Mouse (Mus musculus) CH12.LX (cell line): ENCODE data around the gene Nup153. TPM values are rescaled to one million over a fixed set of nuclear protein-coding genes. Genes with fewer than 3 reads are reported as not detected.

Experiments
- DNase-seq: peaks from one replicate; pipeline ENCODE4 v3.0.0-alpha.2; 2013; ENCODE audit errors: extremely low read depth
- H3K27ac ChIP-seq: 2 replicates; pipeline ENCODE4 v1.5.1; 2012; ENCODE audit warnings: low read depth, mild to moderate bottlenecking, control low read depth, moderate library complexity; ENCODE audit not compliant: insufficient read depth
- H3K27me3 ChIP-seq: replicated peaks from 2 replicates; pipeline ENCODE3; 2012; ENCODE audit warnings: inconsistent platforms
- H3K36me3 ChIP-seq, 2 experiments: replicated peaks in 1 of 2; 2 replicates each; pipeline versions ENCODE3 to v1.6.1; 2012; ENCODE audit warnings: inconsistent platforms in 1 of 2, low read length in 1 of 2, mild to moderate bottlenecking in 1 of 2, mixed read lengths in 1 of 2, moderate library complexity in 1 of 2; ENCODE audit not compliant: control insufficient read depth in 1 of 2, insufficient read depth in 1 of 2
- H3K4me1 ChIP-seq, 2 experiments: 2 replicates each; pipeline ENCODE4 v1.6.1; 2012; ENCODE audit warnings: inconsistent platforms in 1 of 2, moderate library complexity in 1 of 2; ENCODE audit not compliant: insufficient read depth in 2 of 2, control insufficient read depth in 1 of 2
- H3K4me2 ChIP-seq: 2 replicates; pipeline ENCODE4 v1.6.1; 2012; ENCODE audit warnings: low read depth, mild to moderate bottlenecking, control low read depth; ENCODE audit not compliant: poor library complexity, insufficient read depth, severe bottlenecking
- H3K4me3 ChIP-seq, 3 experiments: fragments of 150-350 bp in 1 of 3; sonication (generic) in 1 of 3; replicated peaks in 1 of 3; 2 replicates each; pipeline versions ENCODE3 to v1.5.1; 2011 to 2012; ENCODE audit warnings: low read depth in 2 of 3, low read length in 2 of 3, mild to moderate bottlenecking in 2 of 3, moderate library complexity in 2 of 3, control low read depth in 1 of 3, improper control_type of control experiment in 1 of 3, inconsistent platforms in 1 of 3, mixed read lengths in 1 of 3; ENCODE audit not compliant: poor library complexity in 1 of 3
- H3K79me2 ChIP-seq: replicated peaks from 2 replicates; pipeline ENCODE4 v1.6.1; 2012; ENCODE audit warnings: mild to moderate bottlenecking, moderate library complexity; ENCODE audit not compliant: control insufficient read depth, poor library complexity, insufficient read depth, severe bottlenecking; ENCODE audit errors: extremely low read depth
- H3K9ac ChIP-seq: 2 replicates; pipeline ENCODE4 v1.6.1; 2012; ENCODE audit warnings: low read depth, mild to moderate bottlenecking, control low read depth, moderate library complexity; ENCODE audit not compliant: insufficient read depth
- H3K9me3 ChIP-seq: replicated peaks from 2 replicates; pipeline ENCODE3; 2012; ENCODE audit warnings: low read length, inconsistent platforms, mixed read lengths
- CHD1 ChIP-seq: IDR thresholded peaks from 2 replicates; pipeline ENCODE4 v1.6.1; 2012; ENCODE audit warnings: low read depth, low read length, improper control_type of control experiment, inconsistent platforms
- CHD2 ChIP-seq: IDR thresholded peaks from 2 replicates; pipeline ENCODE4 v1.6.1; 2011; ENCODE audit warnings: low read length, improper control_type of control experiment
- CTCF ChIP-seq, 2 experiments: IDR thresholded peaks in 1 of 2; conservative IDR thresholded peaks in 1 of 2; 2 replicates each; pipeline ENCODE4 v1.5.1; 2011 to 2012; ENCODE audit warnings: low read depth in 2 of 2, low read length in 2 of 2, improper control_type of control experiment in 1 of 2, inconsistent platforms in 1 of 2, mild to moderate bottlenecking in 1 of 2, moderate library complexity in 1 of 2
- E2F4 ChIP-seq: IDR thresholded peaks from 2 replicates; pipeline ENCODE4 v1.6.1; 2011; ENCODE audit warnings: low read depth, low read length, improper control_type of control experiment; ENCODE audit not compliant: insufficient replicate concordance
- EP300 ChIP-seq: IDR thresholded peaks from 2 replicates; pipeline ENCODE4 v1.6.1; 2011; ENCODE audit warnings: low read length, improper control_type of control experiment
- JUN ChIP-seq: IDR thresholded peaks from 2 replicates; pipeline ENCODE4 v1.6.1; 2011; ENCODE audit warnings: low read depth, mild to moderate bottlenecking, low read length, improper control_type of control experiment, moderate library complexity; ENCODE audit not compliant: insufficient read depth
- KAT2A ChIP-seq: IDR thresholded peaks from 2 replicates; pipeline ENCODE4 v1.6.1; 2012; ENCODE audit warnings: low read length, improper control_type of control experiment, inconsistent platforms; ENCODE audit not compliant: insufficient replicate concordance
- MAFK ChIP-seq: IDR thresholded peaks from 2 replicates; pipeline ENCODE4 v1.6.1; 2011; ENCODE audit warnings: low read length, improper control_type of control experiment; ENCODE audit not compliant: insufficient replicate concordance
- MEF2A ChIP-seq: IDR thresholded peaks from 2 replicates; pipeline ENCODE4 v1.6.1; 2014; ENCODE audit warnings: low read depth, mild to moderate bottlenecking, inconsistent platforms, low read length, improper control_type of control experiment, borderline replicate concordance
- NELFE ChIP-seq: IDR thresholded peaks from 2 replicates; pipeline ENCODE4 v1.6.1; 2011; ENCODE audit warnings: low read depth, low read length, improper control_type of control experiment
- PAX5 ChIP-seq: IDR thresholded peaks from 2 replicates; pipeline ENCODE4 v1.6.1; 2012; ENCODE audit warnings: low read length, inconsistent platforms, mixed read lengths
- POLR2A ChIP-seq: IDR thresholded peaks from 2 replicates; pipeline ENCODE4 v1.6.1; 2011; ENCODE audit warnings: low read depth, mild to moderate bottlenecking, improper control_type of control experiment, low read length
- RAD21 ChIP-seq: IDR thresholded peaks from 2 replicates; pipeline ENCODE4 v1.6.1; 2011; ENCODE audit warnings: low read depth, mild to moderate bottlenecking, low read length, improper control_type of control experiment, moderate library complexity
- RCOR1 ChIP-seq: conservative IDR thresholded peaks from 2 replicates; pipeline ENCODE4 v1.6.1; 2012; ENCODE audit warnings: low read depth, mild to moderate bottlenecking, inconsistent platforms, low read length, improper control_type of control experiment
- SIN3A ChIP-seq: IDR thresholded peaks from 2 replicates; pipeline ENCODE4 v1.6.1; 2012; ENCODE audit warnings: low read length, improper control_type of control experiment, inconsistent platforms
- TBP ChIP-seq: conservative IDR thresholded peaks from 2 replicates; pipeline ENCODE4 v1.6.1; 2011; ENCODE audit warnings: low read depth, low read length, improper control_type of control experiment
- TCF12 ChIP-seq: IDR thresholded peaks from 2 replicates; pipeline ENCODE4 v1.6.1; 2014; ENCODE audit warnings: low read depth, mild to moderate bottlenecking, inconsistent platforms, low read length, improper control_type of control experiment
- USF1 ChIP-seq: IDR thresholded peaks from 2 replicates; pipeline ENCODE4 v1.6.1; 2014; ENCODE audit warnings: low read depth, mild to moderate bottlenecking, inconsistent platforms, low read length, improper control_type of control experiment
- ZKSCAN1 ChIP-seq: IDR thresholded peaks from 2 replicates; pipeline ENCODE4 v1.6.1; 2012; ENCODE audit warnings: low read depth, inconsistent platforms, low read length, improper control_type of control experiment, borderline replicate concordance
- dilution Hi-C: fragments of 300-500 bp; cut with MboI; formaldehyde crosslinking; loops from 2 replicates; pipeline ENCODE4 v1.14.3; 2020; ENCODE audit warnings: low sequenced_read_pairs; ENCODE audit not compliant: extremely low pct_unique_long_range_greater_than_20kb, extremely low pct_ligation_motif_present
- in situ Hi-C: fragments of 300-500 bp; cut with MboI; formaldehyde crosslinking; loops from 3 replicates; pipeline ENCODE4 v1.14.3; 2019; ENCODE audit warnings: low sequenced_read_pairs, low pct_ligation_motif_present, low pct_unique_long_range_greater_than_20kb, mixed read lengths
- polyA plus RNA-seq: library from polyadenylated mRNA; unstranded; fragments of >175 nt; gene quantifications from 2 replicates; pipeline ENCODE4 v1.2.1, GENCODE M21; 2012; ENCODE audit warnings: low read depth; ENCODE audit not compliant: insufficient read length
- total RNA-seq, 2 experiments: library from RNA; depleted of rRNA; stranded (reverse); fragments of 300-350 nt in 1 of 2; fragments of >200 nt in 1 of 2; gene quantifications; 2 replicates each; pipeline ENCODE4 v1.2.3; 2012 to 2014

Nup153 gene
- total and polyA plus RNA-seq, 3 experiments = 60.6 to 118 (median 91.5) TPM

DNA sequence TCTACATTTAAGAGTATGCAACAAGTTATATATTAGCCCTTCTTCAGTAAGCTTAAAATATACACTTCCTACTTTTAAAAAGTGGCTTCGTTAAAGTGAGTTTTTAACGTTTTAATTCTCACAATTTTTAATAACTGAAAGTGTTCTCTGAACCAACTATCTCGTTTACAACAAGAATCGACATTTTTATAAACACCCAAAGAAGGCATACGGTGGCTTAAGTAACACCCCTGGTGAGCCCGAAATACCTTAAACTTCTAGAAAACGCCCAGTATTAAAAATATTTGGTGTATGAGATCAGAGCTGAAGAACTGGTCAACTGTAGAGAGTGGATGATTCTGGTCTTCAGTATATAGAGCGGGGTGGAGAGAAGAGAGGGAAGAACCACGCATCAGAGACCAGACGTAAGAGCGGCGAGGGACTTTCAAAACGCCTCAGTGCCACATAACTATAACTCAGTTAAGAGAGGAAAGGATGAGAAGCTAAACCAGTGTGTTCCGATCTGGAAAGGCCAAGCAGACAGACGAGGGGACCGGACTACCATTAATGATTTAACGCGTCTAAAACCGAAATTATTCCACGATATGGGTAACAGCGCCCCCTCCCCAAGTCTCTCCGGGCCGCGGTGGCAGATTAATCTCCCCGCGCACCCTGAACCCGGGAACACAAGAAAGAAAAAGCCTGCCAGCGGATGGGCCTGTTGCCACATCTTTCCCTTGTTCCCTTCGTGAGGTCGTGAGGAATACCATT, 1.3 kb downstream of the Nup153 start:
- TF ChIP-seq POLR2A (no peak; the same call in 1 of the 2 replicates), CTCF (conservative IDR thresholded peaks at IDR 0.05 in 1 of 2, IDR thresholded peaks at IDR 0.05 in 1 of 2; ENCODE audit: low read depth in 2 of 2, low read length in 2 of 2) (peak in 1 of 2 experiments; percentile 31; a peak in 2 of 4 replicates), CHD1 (peak; percentile 90), TCF12 (no peak), RCOR1 (no peak), CHD2 (no peak), ZKSCAN1 (no peak), TBP (0 out of 2 replicates have a peak, but pooled peaks have one; percentile 21), JUN (no peak), NELFE (no peak), PAX5 (no peak), KAT2A (no peak), MEF2A (no peak), EP300 (no peak), E2F4 (no peak), RAD21 (no peak)
- DNase-seq = peak; percentile 41
- in situ Hi-C loops = no loop called here

DNA sequence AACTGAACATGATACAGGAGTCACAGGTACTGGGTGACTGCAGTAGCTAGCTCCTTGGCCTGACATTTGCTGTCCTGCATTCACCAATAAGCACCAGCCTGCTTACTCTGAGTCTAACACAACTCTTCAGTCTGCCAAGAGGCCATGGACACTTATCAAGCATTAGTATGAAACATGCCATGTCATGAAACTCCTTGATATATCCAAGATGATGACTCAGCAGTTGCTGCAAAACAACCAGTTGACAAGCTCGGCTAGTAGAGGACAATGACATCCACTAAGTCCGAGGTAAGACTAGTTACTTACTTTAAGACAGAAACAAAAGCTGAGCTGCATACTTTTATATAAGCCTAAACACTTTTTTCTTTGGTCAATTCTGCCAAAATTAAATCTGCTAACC, 2.5 kb downstream of the Nup153 start:
- Histone ChIP-seq H3K27me3 (no peaks in the 10 kb centered on the region), H3K36me3 (no peaks in the 10 kb centered on the region), H3K79me2 (peaks cover 58% of the 10 kb centered on the region), H3K4me3 (peak overlapping the region; percentile 39 to 86 (median 81)), H3K9ac (peak overlapping the region; percentile 12; the same call in 1 of the 2 replicates), H3K27ac (peak overlapping the region; percentile 8; the same call in 1 of the 2 replicates), H3K9me3 (no peaks in the 10 kb centered on the region), H3K4me1 (peaks cover 0 to 27% of the 10 kb centered on the region in 2 experiments; a peak in 2 of 4 replicates), H3K4me2 (peak overlapping the region; percentile 56)
- dilution Hi-C loops (no loop called here), in situ Hi-C loops (no loop called here)
- TF ChIP-seq USF1 (no peak), SIN3A (peak; percentile 82; the same call in 1 of the 2 replicates), MAFK (peak; percentile 95)
- peak; percentile 36 for DNase-seq

More for the DNA sequence above, 1.3 kb downstream of the Nup153 start:
- Histone ChIP-seq H3K36me3 (no peaks in the 10 kb centered on the region), H3K4me3 (peak overlapping the region; percentile 81 to 96 (median 86)), H3K79me2 (peaks cover 51% of the 10 kb centered on the region), H3K27me3 (no peaks in the 10 kb centered on the region), H3K27ac (peak overlapping the region; percentile 77), H3K9me3 (no peaks in the 10 kb centered on the region), H3K9ac (peak overlapping the region; percentile 83), H3K4me1 (peaks cover 0 to 23% of the 10 kb centered on the region in 2 experiments; a peak in 2 of 4 replicates), H3K4me2 (peak overlapping the region; percentile 33)
- dilution Hi-C loops = no loop called here
